Mouse (Mus musculus): Measurements from ENCODE around the gene Serpini1. TPM values are rescaled to one million over a fixed set of nuclear protein-coding genes. Genes with fewer than 3 reads are reported as not detected.
A peak's percentile ranks its signal among the peaks of the same experiment; 100 is the strongest.

Serpini1 gene
- polyA plus RNA-seq (2014; fragmentation: Nextera tagmentation; extraction: Ambion mirVana) = 44.0 and 44.2 TPM in 2 replicates

- Histone ChIP-seq H3K9ac (ENCODE audit: low read length) (peak within 1 kb of the TSS; percentile 86), H3K4me1 (ENCODE audit: control insufficient read depth, insufficient read depth, low read length) (peaks cover 2% of the 10 kb centered on the region; the same call in 1 of the 2 replicates), H3K9me3 (ENCODE audit: control insufficient read depth, low read length) (no peaks in the 10 kb centered on the region), H3K4me2 (ENCODE audit: low read depth) (peak within 1 kb of the TSS; percentile 77), H3K27ac (ENCODE audit: low read depth, low read length) (peak within 1 kb of the TSS; percentile 70; the same call in 1 of the 2 replicates), H3K27me3 (ENCODE audit: control insufficient read depth, insufficient read depth, low read length) (no peaks in the 10 kb centered on the region), H3K4me3 (ENCODE audit: low read depth, low read length) (peak within 1 kb of the TSS; percentile 90), H3K36me3 (ENCODE audit: control insufficient read depth, insufficient read depth, low read length) (no peaks in the 10 kb centered on the region)
- DNase-seq (ENCODE audit: low spot score) (peak; percentile 92), ATAC-seq (ENCODE audit: insufficient read depth, low FRiP score, low TSS enrichment) (peak; percentile 94)
- WGBS = 0% methylated on average over 19 of the region's 19 CpGs
Observed at GRCm38 (mm10) chr3:75557292-75557691, at the start of gene Serpini1. Gene Serpini1 (plus strand): TSS chr3:75557547.

GRCm38 (mm10) chr3:75517631-75518250 lies 39.6 kb upstream of the Serpini1 start:
- Histone ChIP-seq H3K27me3 (ENCODE audit: control insufficient read depth, insufficient read depth, low read length) (no peaks in the 10 kb centered on the region), H3K4me1 (ENCODE audit: control insufficient read depth, insufficient read depth, low read length) (no peaks in the 10 kb centered on the region), H3K4me2 (ENCODE audit: low read depth) (no peak overlapping the region), H3K9me3 (ENCODE audit: control insufficient read depth, low read length) (no peaks in the 10 kb centered on the region), H3K27ac (ENCODE audit: low read depth, low read length) (no peak overlapping the region), H3K4me3 (ENCODE audit: low read depth, low read length) (no peak overlapping the region), H3K36me3 (ENCODE audit: control insufficient read depth, insufficient read depth, low read length) (0 out of 2 replicates have a peak, but pooled peaks cover 2% of the 10 kb centered on the region), H3K9ac (ENCODE audit: low read length) (no peak overlapping the region)
- DNase-seq (ENCODE audit: low spot score) (peak; percentile 17), ATAC-seq (ENCODE audit: insufficient read depth, low FRiP score, low TSS enrichment) (peak; percentile 58; the same call in 1 of the 2 replicates)
- 82% methylated on average over 7 of the region's 7 CpGs for WGBS

GRCm38 (mm10) chr3:75521314-75521713 lies 36.0 kb upstream of the Serpini1 start:
- H3K9me3 ChIP-seq (ENCODE audit: control insufficient read depth, low read length) = no peaks in the 10 kb centered on the region
- H3K4me3 ChIP-seq (ENCODE audit: low read depth, low read length) = no peak overlapping the region
- no peak overlapping the region for H3K9ac ChIP-seq (ENCODE audit: low read length)
- WGBS = 87% methylated on average over 2 of the region's 2 CpGs
- no peak overlapping the region for H3K4me2 ChIP-seq (ENCODE audit: low read depth)
- no peak for ATAC-seq (ENCODE audit: insufficient read depth, low FRiP score, low TSS enrichment)
- no peaks in the 10 kb centered on the region for H3K4me1 ChIP-seq (ENCODE audit: control insufficient read depth, insufficient read depth, low read length)
- no peaks in the 10 kb centered on the region for H3K36me3 ChIP-seq (ENCODE audit: control insufficient read depth, insufficient read depth, low read length)
- no peaks in the 10 kb centered on the region for H3K27me3 ChIP-seq (ENCODE audit: control insufficient read depth, insufficient read depth, low read length)
- H3K27ac ChIP-seq (ENCODE audit: low read depth, low read length) = no peak overlapping the region
- no peak for DNase-seq (ENCODE audit: low spot score)

GRCm38 (mm10) chr3:75522527-75522926 lies 34.8 kb upstream of the Serpini1 start:
- Histone ChIP-seq H3K9ac (ENCODE audit: low read length) (no peak overlapping the region), H3K9me3 (ENCODE audit: control insufficient read depth, low read length) (no peaks in the 10 kb centered on the region), H3K27me3 (ENCODE audit: control insufficient read depth, insufficient read depth, low read length) (no peaks in the 10 kb centered on the region), H3K4me3 (ENCODE audit: low read depth, low read length) (no peak overlapping the region), H3K4me2 (ENCODE audit: low read depth) (no peak overlapping the region), H3K36me3 (ENCODE audit: control insufficient read depth, insufficient read depth, low read length) (no peaks in the 10 kb centered on the region), H3K4me1 (ENCODE audit: control insufficient read depth, insufficient read depth, low read length) (no peaks in the 10 kb centered on the region), H3K27ac (ENCODE audit: low read depth, low read length) (no peak overlapping the region)
- ATAC-seq (ENCODE audit: insufficient read depth, low FRiP score, low TSS enrichment) (no peak), DNase-seq (ENCODE audit: low spot score) (no peak)
- WGBS = 96% methylated on average over 1 of the region's 1 CpGs

- ATAC-seq (ENCODE audit: insufficient read depth, low FRiP score, low TSS enrichment) (no peak), DNase-seq (ENCODE audit: low spot score) (no peak)
- H3K36me3 ChIP-seq (ENCODE audit: control insufficient read depth, insufficient read depth, low read length) = no peaks in the 10 kb centered on the region
- H3K4me1 ChIP-seq (ENCODE audit: control insufficient read depth, insufficient read depth, low read length) = no peaks in the 10 kb centered on the region
- H3K4me3 ChIP-seq (ENCODE audit: low read depth, low read length) = no peak overlapping the region
- 94% methylated on average over 3 of the region's 3 CpGs for WGBS
- no peaks in the 10 kb centered on the region for H3K27me3 ChIP-seq (ENCODE audit: control insufficient read depth, insufficient read depth, low read length)
- no peak overlapping the region for H3K9ac ChIP-seq (ENCODE audit: low read length)
- H3K9me3 ChIP-seq (ENCODE audit: control insufficient read depth, low read length) = no peaks in the 10 kb centered on the region
- no peak overlapping the region for H3K27ac ChIP-seq (ENCODE audit: low read depth, low read length)
- no peak overlapping the region for H3K4me2 ChIP-seq (ENCODE audit: low read depth)
Observed at GRCm38 (mm10) chr3:75531074-75531473, 26.3 kb upstream of the Serpini1 start.

GRCm38 (mm10) chr3:75534045-75534834 lies 23.1 kb upstream of the Serpini1 start:
- no peak for ATAC-seq (ENCODE audit: insufficient read depth, low FRiP score, low TSS enrichment)
- WGBS = 93% methylated on average over 3 of the region's 3 CpGs
- no peaks in the 10 kb centered on the region for H3K36me3 ChIP-seq (ENCODE audit: control insufficient read depth, insufficient read depth, low read length)

GRCm38 (mm10) chr3:75541259-75541658 lies 16.1 kb upstream of the Serpini1 start:
- Histone ChIP-seq H3K36me3 (ENCODE audit: control insufficient read depth, insufficient read depth, low read length) (no peaks in the 10 kb centered on the region), H3K9me3 (ENCODE audit: control insufficient read depth, low read length) (no peaks in the 10 kb centered on the region), H3K27ac (ENCODE audit: low read depth, low read length) (no peak overlapping the region), H3K4me1 (ENCODE audit: control insufficient read depth, insufficient read depth, low read length) (no peaks in the 10 kb centered on the region), H3K4me3 (ENCODE audit: low read depth, low read length) (no peak overlapping the region), H3K9ac (ENCODE audit: low read length) (no peak overlapping the region), H3K27me3 (ENCODE audit: control insufficient read depth, insufficient read depth, low read length) (no peaks in the 10 kb centered on the region), H3K4me2 (ENCODE audit: low read depth) (no peak overlapping the region)
- no peak for ATAC-seq (ENCODE audit: insufficient read depth, low FRiP score, low TSS enrichment)
- no peak for DNase-seq (ENCODE audit: low spot score)
- WGBS = 92% methylated on average over 4 of the region's 4 CpGs

More at GRCm38 (mm10) chr3:75534045-75534834, 23.1 kb upstream of the Serpini1 start:
- Histone ChIP-seq H3K4me1 (ENCODE audit: control insufficient read depth, insufficient read depth, low read length) (no peaks in the 10 kb centered on the region), H3K27me3 (ENCODE audit: control insufficient read depth, insufficient read depth, low read length) (no peaks in the 10 kb centered on the region), H3K9me3 (ENCODE audit: control insufficient read depth, low read length) (no peaks in the 10 kb centered on the region), H3K27ac (ENCODE audit: low read depth, low read length) (no peak overlapping the region), H3K4me3 (ENCODE audit: low read depth, low read length) (no peak overlapping the region), H3K4me2 (ENCODE audit: low read depth) (no peak overlapping the region), H3K9ac (ENCODE audit: low read length) (no peak overlapping the region)
- DNase-seq (ENCODE audit: low spot score) = no peak

- Histone ChIP-seq H3K27me3 (ENCODE audit: control insufficient read depth, insufficient read depth, low read length) (no peaks in the 10 kb centered on the region), H3K4me2 (ENCODE audit: low read depth) (no peak overlapping the region), H3K36me3 (ENCODE audit: control insufficient read depth, insufficient read depth, low read length) (no peaks in the 10 kb centered on the region), H3K27ac (ENCODE audit: low read depth, low read length) (no peak overlapping the region), H3K4me1 (ENCODE audit: control insufficient read depth, insufficient read depth, low read length) (no peaks in the 10 kb centered on the region), H3K9me3 (ENCODE audit: control insufficient read depth, low read length) (no peaks in the 10 kb centered on the region), H3K4me3 (ENCODE audit: low read depth, low read length) (no peak overlapping the region), H3K9ac (ENCODE audit: low read length) (no peak overlapping the region)
- ATAC-seq (ENCODE audit: insufficient read depth, low FRiP score, low TSS enrichment) = no peak
- 97% methylated on average over 3 of the region's 3 CpGs for WGBS
- no peak for DNase-seq (ENCODE audit: low spot score)
Observed at GRCm38 (mm10) chr3:75542852-75543251, 14.5 kb upstream of the Serpini1 start.

All from neural tube, embryonic 11.5 days (tissue).